Mouse (Mus musculus): Measurements from ENCODE around the gene Ppm1l.

DNA sequence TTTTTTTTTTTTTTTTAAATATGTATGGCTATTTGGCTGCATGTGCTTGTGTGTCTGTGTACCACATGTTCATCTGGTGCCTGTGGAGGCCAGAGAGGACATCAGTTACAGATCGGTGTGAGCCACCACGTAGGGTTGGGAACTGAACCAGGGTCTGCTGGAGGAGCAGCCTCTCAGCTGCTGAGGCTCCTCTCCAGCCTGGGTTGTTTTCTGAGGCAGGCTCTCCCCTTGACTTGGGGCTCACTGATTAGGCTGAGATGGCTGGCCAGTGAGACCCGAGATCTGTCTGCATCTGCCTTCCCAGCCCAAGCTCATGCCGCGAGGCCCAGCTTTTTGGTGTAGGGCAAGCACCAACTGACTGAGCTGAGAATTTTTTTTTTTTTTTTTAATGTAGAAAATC, 57.9 kb downstream of the Ppm1l start:
- no peak for TF ChIP-seq POLR2A (IDR thresholded peaks at IDR 0.05; ENCODE audit: insufficient read length, low read depth)
- TF ChIP-seq TCF12 (IDR thresholded peaks at IDR 0.05; ENCODE audit: insufficient read depth, poor library complexity, severe bottlenecking), result no peak
- no peak for TF ChIP-seq MAX (IDR thresholded peaks at IDR 0.05; ENCODE audit: low read depth)

Measured in myocyte (in vitro differentiated cells).